Mouse (Mus musculus) intestine, embryonic 14.5 days (tissue): ENCODE results near the gene Trmu. TPM values are rescaled to one million over a fixed set of nuclear protein-coding genes. Genes with fewer than 3 reads are reported as not detected.
A peak's percentile ranks its signal among the peaks of the same experiment; 100 is the strongest.

ENCODE experiments used
- ATAC-seq: fragments of 200-750 bp; cut with Nextera tagmentation; replicated peaks from 2 replicates; pipeline ENCODE4 v1.8.0; 2017; ENCODE audit warnings: low read depth, moderate number of reproducible peaks, moderate TSS enrichment, moderate library complexity; ENCODE audit not compliant: low FRiP score, low TSS enrichment
- DNase-seq: peaks from one replicate; pipeline ENCODE4 v3.0.0-alpha.2; 2018; ENCODE audit warnings: low spot score
- H3K27ac ChIP-seq: fragments of 300-500 bp; sonication (generic); 2 replicates; pipeline ENCODE4 v1.5.1; 2014; ENCODE audit warnings: low read depth, mild to moderate bottlenecking, control low read depth
- H3K27me3 ChIP-seq: fragments of 300-500 bp; sonication (generic); replicated peaks from 2 replicates; pipeline ENCODE4 v1.6.1; 2014; ENCODE audit warnings: low read length, control low read depth; ENCODE audit not compliant: control insufficient read depth, insufficient read depth
- H3K36me3 ChIP-seq: fragments of 300-500 bp; sonication (generic); 2 replicates; pipeline ENCODE4 v1.6.1; 2014; ENCODE audit warnings: low read length, control low read depth; ENCODE audit not compliant: control insufficient read depth, insufficient read depth
- H3K4me1 ChIP-seq: fragments of 300-500 bp; sonication (generic); replicated peaks from 2 replicates; pipeline ENCODE4 v1.6.1; 2014; ENCODE audit warnings: low read length, control low read depth, mixed read lengths; ENCODE audit not compliant: control insufficient read depth, insufficient read depth
- H3K4me2 ChIP-seq: fragments of 300-500 bp; sonication (generic); 2 replicates; pipeline ENCODE4 v1.6.1; 2014; ENCODE audit warnings: low read length
- H3K4me3 ChIP-seq: fragments of 300-500 bp; sonication (generic); 2 replicates; pipeline ENCODE4 v1.5.1; 2014; ENCODE audit warnings: low read depth, low read length, control low read depth, mixed read lengths
- H3K9ac ChIP-seq: fragments of 300-500 bp; sonication (generic); 2 replicates; pipeline ENCODE4 v1.6.1; 2014; ENCODE audit warnings: mild to moderate bottlenecking, low read length
- H3K9me3 ChIP-seq: fragments of 300-500 bp; sonication (generic); 2 replicates; pipeline ENCODE4 v1.6.1; 2016; ENCODE audit warnings: low read length, control low read depth; ENCODE audit not compliant: control insufficient read depth
- WGBS: fragments of 180-500 bp; shearing (Covaris S2); extraction: QIAGEN DNeasy Blood & Tissue Kit; methylation state at CpG from one replicate; pipeline ENCODE4 v1.1.7; 2014; 5-methylcytosine and 5-hydroxymethylcytosine counted together
- polyA plus RNA-seq: library from polyadenylated mRNA; unstranded; fragments of >200 nt; fragmentation: Nextera tagmentation; extraction: Ambion mirVana; gene quantifications from 2 replicates; pipeline ENCODE4 v1.2.1, GENCODE M21; 2014

Trmu gene
- polyA plus RNA-seq, 1 experiment from 2014 or later, result 35.7 TPM

GRCm38 (mm10) chr15:85885606-85886005 is 6.5 kb downstream of the Trmu start:
- Histone ChIP-seq H3K27ac (no peak overlapping the region), H3K9me3 (no peaks in the 10 kb centered on the region), H3K36me3 (peaks cover 47% of the 10 kb centered on the region), H3K4me1 (no peaks in the 10 kb centered on the region; the same call in 1 of the 2 replicates), H3K4me2 (no peak overlapping the region), H3K27me3 (no peaks in the 10 kb centered on the region), H3K4me3 (no peak overlapping the region), H3K9ac (no peak overlapping the region)
- ATAC-seq (no peak), DNase-seq (no peak)
- 82% methylated on average over 5 of the region's 5 CpGs for whole genome bisulfite sequencing

- Histone ChIP-seq H3K4me2 (no peak overlapping the region), H3K27ac (no peak overlapping the region), H3K4me3 (no peak overlapping the region), H3K4me1 (no peaks in the 10 kb centered on the region), H3K27me3 (no peaks in the 10 kb centered on the region), H3K36me3 (peaks cover 71% of the 10 kb centered on the region), H3K9ac (no peak overlapping the region), H3K9me3 (no peaks in the 10 kb centered on the region)
- DNase-seq, result no peak
- 89% methylated on average over 4 of the region's 4 CpGs for WGBS
- ATAC-seq, result no peak
Measured at GRCm38 (mm10) chr15:85889235-85889634, 10.1 kb downstream of the Trmu start.

GRCm38 (mm10) chr15:85891971-85892370 is 12.9 kb downstream of the Trmu start:
- DNase-seq (no peak), ATAC-seq (no peak)
- no peak overlapping the region for H3K27ac ChIP-seq
- H3K27me3 ChIP-seq, result no peaks in the 10 kb centered on the region
- no peak overlapping the region for H3K9ac ChIP-seq
- no peak overlapping the region for H3K4me2 ChIP-seq
- peaks cover 73% of the 10 kb centered on the region for H3K36me3 ChIP-seq
- H3K4me1 ChIP-seq, result no peaks in the 10 kb centered on the region
- WGBS, result 88% methylated on average over 10 of the region's 10 CpGs
- H3K4me3 ChIP-seq, result no peak overlapping the region
- no peaks in the 10 kb centered on the region for H3K9me3 ChIP-seq

GRCm38 (mm10) chr15:85892498-85893118 is 13.5 kb downstream of the Trmu start:
- 80% methylated on average over 13 of the region's 13 CpGs for WGBS
- no peaks in the 10 kb centered on the region for H3K27me3 ChIP-seq
- no peak overlapping the region for H3K27ac ChIP-seq
- no peak overlapping the region for H3K4me2 ChIP-seq
- DNase-seq (no peak), ATAC-seq (no peak)
- no peaks in the 10 kb centered on the region for H3K9me3 ChIP-seq
- H3K4me1 ChIP-seq, result no peaks in the 10 kb centered on the region
- H3K36me3 ChIP-seq, result peaks cover 79% of the 10 kb centered on the region
- no peak overlapping the region for H3K4me3 ChIP-seq
- H3K9ac ChIP-seq, result no peak overlapping the region

- Histone ChIP-seq H3K4me2 (no peak overlapping the region), H3K27ac (no peak overlapping the region), H3K9ac (no peak overlapping the region), H3K4me3 (no peak overlapping the region), H3K36me3 (peaks cover 83% of the 10 kb centered on the region), H3K27me3 (no peaks in the 10 kb centered on the region), H3K4me1 (no peaks in the 10 kb centered on the region), H3K9me3 (no peaks in the 10 kb centered on the region)
- 92% methylated on average over 7 of the region's 7 CpGs for WGBS
- DNase-seq (no peak), ATAC-seq (no peak)
Measured at GRCm38 (mm10) chr15:85893871-85894270, 14.8 kb downstream of the Trmu start.

GRCm38 (mm10) chr15:85896284-85896683 is 17.2 kb downstream of the Trmu start:
- no peaks in the 10 kb centered on the region for H3K9me3 ChIP-seq
- H3K36me3 ChIP-seq, result peaks cover 74% of the 10 kb centered on the region
- WGBS, result 17% methylated on average over 8 of the region's 8 CpGs
- H3K9ac ChIP-seq, result no peak overlapping the region
- no peak overlapping the region for H3K4me3 ChIP-seq
- no peak overlapping the region for H3K27ac ChIP-seq
- H3K27me3 ChIP-seq, result no peaks in the 10 kb centered on the region
- DNase-seq (peak; percentile 97), ATAC-seq (peak; percentile 38; the same call in 1 of the 2 replicates)
- no peak overlapping the region for H3K4me2 ChIP-seq
- H3K4me1 ChIP-seq, result no peaks in the 10 kb centered on the region; the same call in 1 of the 2 replicates

- ATAC-seq, result no peak
- no peaks in the 10 kb centered on the region for H3K27me3 ChIP-seq
- no peaks in the 10 kb centered on the region; the same call in 1 of the 2 replicates for H3K4me1 ChIP-seq
- H3K4me3 ChIP-seq, result no peak overlapping the region
- H3K36me3 ChIP-seq, result peaks cover 66% of the 10 kb centered on the region
- DNase-seq, result no peak
- H3K4me2 ChIP-seq, result no peak overlapping the region
- WGBS, result 86% methylated on average over 10 of the region's 10 CpGs
- H3K27ac ChIP-seq, result no peak overlapping the region
- H3K9ac ChIP-seq, result no peak overlapping the region
- no peaks in the 10 kb centered on the region for H3K9me3 ChIP-seq
Measured at GRCm38 (mm10) chr15:85897113-85897512, 18.0 kb downstream of the Trmu start.

- DNase-seq (no peak), ATAC-seq (no peak)
- 66% methylated on average over 6 of the region's 6 CpGs for WGBS
- H3K9ac ChIP-seq, result no peak overlapping the region
- no peak overlapping the region for H3K4me3 ChIP-seq
- H3K36me3 ChIP-seq, result peaks cover 44% of the 10 kb centered on the region
- no peaks in the 10 kb centered on the region for H3K27me3 ChIP-seq
- no peaks in the 10 kb centered on the region for H3K9me3 ChIP-seq
- H3K4me1 ChIP-seq, result no peaks in the 10 kb centered on the region; the same call in 1 of the 2 replicates
- H3K4me2 ChIP-seq, result no peak overlapping the region
- no peak overlapping the region for H3K27ac ChIP-seq
Measured at GRCm38 (mm10) chr15:85899396-85899795, 20.3 kb downstream of the Trmu start.

- no peak overlapping the region for H3K27ac ChIP-seq
- no peaks in the 10 kb centered on the region for H3K9me3 ChIP-seq
- 67% methylated on average over 8 of the region's 8 CpGs for WGBS
- no peak overlapping the region for H3K9ac ChIP-seq
- DNase-seq (no peak), ATAC-seq (no peak)
- H3K4me3 ChIP-seq, result no peak overlapping the region
- H3K27me3 ChIP-seq, result no peaks in the 10 kb centered on the region
- H3K4me1 ChIP-seq, result no peaks in the 10 kb centered on the region; the same call in 1 of the 2 replicates
- H3K36me3 ChIP-seq, result peaks cover 35% of the 10 kb centered on the region
- no peak overlapping the region for H3K4me2 ChIP-seq
Measured at GRCm38 (mm10) chr15:85900318-85900717, 21.2 kb downstream of the Trmu start.
